Mouse (Mus musculus) frontal cortex, postnatal 36 days (tissue): ENCODE measurements around the gene Gm11007.
"Not testable (repeated sequence)": the region's sequence is repeated elsewhere in the genome, so short reads cannot be mapped to it uniquely, and the experiment has no call there.

Source experiments
- DNase-seq, 2 experiments: peaks; one replicate each; pipeline ENCODE4 v3.0.0; 2022; ENCODE audit warnings: low spot score in 2 of 2

Gene Gm11007

DNA sequence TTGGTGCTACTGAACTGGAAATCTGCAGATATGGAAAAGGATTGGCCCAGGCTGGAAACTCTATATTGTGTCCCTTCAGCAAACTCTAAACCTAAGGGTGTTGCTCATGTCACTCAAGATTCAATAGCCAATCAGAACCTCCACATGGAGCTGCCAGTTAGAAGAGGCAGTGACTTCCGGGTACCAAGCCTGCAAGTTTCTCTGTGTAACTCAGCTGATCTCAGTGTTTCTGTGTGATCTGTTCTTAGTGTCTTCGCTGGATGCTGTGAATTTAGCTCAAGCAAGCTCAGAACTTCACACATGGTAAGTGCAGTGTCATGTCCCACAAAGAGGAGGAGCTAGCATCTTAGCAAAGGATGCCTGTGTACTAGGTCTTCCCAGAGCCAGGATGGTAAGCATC, at the start of gene Gm11007:
Gm11007 (plus strand) TSS at position 301 of the 400 bp plus-strand sequence.
- DNase-seq: not testable (repeated sequence)
